Mouse (Mus musculus) lung, postnatal 0 days (tissue): ENCODE results near the gene Gja10. TPM values are rescaled to one million over a fixed set of nuclear protein-coding genes. Genes with fewer than 3 reads are reported as not detected.

Source experiments
- ATAC-seq: fragments of 200-750 bp; cut with Nextera tagmentation; 2 replicates; pipeline ENCODE4 v1.8.0; 2017; ENCODE audit warnings: moderate library complexity
- DNase-seq: peaks from one replicate; pipeline ENCODE4 v3.0.0-alpha.2; 2016; ENCODE audit warnings: low spot score
- H3K27ac ChIP-seq: fragments of 300-500 bp; sonication (generic); 2 replicates; pipeline ENCODE4 v1.5.1; 2014; ENCODE audit warnings: antibody characterized with exemption, mild to moderate bottlenecking, low read length, mixed read lengths
- H3K27me3 ChIP-seq: fragments of 300-500 bp; sonication (generic); replicated peaks from 2 replicates; pipeline ENCODE4 v1.6.1; 2014; ENCODE audit warnings: low read length, mixed read lengths; ENCODE audit not compliant: insufficient read depth
- H3K36me3 ChIP-seq: fragments of 300-500 bp; sonication (generic); 2 replicates; pipeline ENCODE4 v1.6.1; 2014; ENCODE audit warnings: low read length, mixed read lengths; ENCODE audit not compliant: insufficient read depth
- H3K4me1 ChIP-seq: fragments of 300-500 bp; sonication (generic); 2 replicates; pipeline ENCODE4 v1.6.1; 2014; ENCODE audit warnings: antibody characterized with exemption, low read depth, low read length, mixed read lengths; ENCODE audit not compliant: insufficient read depth
- H3K4me2 ChIP-seq: fragments of 300-500 bp; sonication (generic); replicated peaks from 2 replicates; pipeline ENCODE4 v1.6.1; 2014; ENCODE audit warnings: low read depth, mild to moderate bottlenecking, low read length, moderate library complexity, mixed read lengths
- H3K4me3 ChIP-seq: fragments of 300-500 bp; sonication (generic); 2 replicates; pipeline ENCODE4 v1.5.1; 2014; ENCODE audit warnings: low read depth, low read length
- H3K9ac ChIP-seq: fragments of 300-500 bp; sonication (generic); replicated peaks from 2 replicates; pipeline ENCODE4 v1.6.1; 2014; ENCODE audit warnings: low read depth, mild to moderate bottlenecking
- H3K9me3 ChIP-seq: fragments of 300-500 bp; sonication (generic); 2 replicates; pipeline ENCODE4 v1.6.1; 2016; ENCODE audit warnings: low read length, mixed read lengths
- CTCF ChIP-seq: IDR thresholded peaks from 2 replicates; pipeline ENCODE4 v1.5.1; 2016; ENCODE audit warnings: antibody characterized with exemption, mild to moderate bottlenecking
- EP300 ChIP-seq: IDR thresholded peaks from 2 replicates; pipeline ENCODE4 v1.6.1; 2016; ENCODE audit warnings: antibody characterized with exemption, mild to moderate bottlenecking, control low read depth
- WGBS: fragments of 180-500 bp; shearing (Covaris S2); extraction: QIAGEN DNeasy Blood & Tissue Kit; methylation state at CpG from one replicate; pipeline ENCODE4 v1.1.7; 2014; 5-methylcytosine and 5-hydroxymethylcytosine counted together
- polyA plus RNA-seq: library from polyadenylated mRNA; unstranded; fragments of >200 nt; fragmentation: Nextera tagmentation; extraction: Ambion mirVana; gene quantifications from 2 replicates; pipeline ENCODE4 v1.2.1, GENCODE M21; 2015

The Gja10 gene
- not detected in 2 replicates for polyA plus RNA-seq

GRCm38 (mm10) chr4:32602660-32603059, at the start of gene Gja10:
Gene Gja10, minus strand, starts transcription at chr4:32602760.
- TF ChIP-seq CTCF (no peak), EP300 (no peak)
- 56% methylated on average over 3 of the region's 3 CpGs for WGBS
- DNase-seq (no peak), ATAC-seq (no peak)
- H3K27me3 ChIP-seq, result no peaks in the 10 kb centered on the region
- no peaks in the 10 kb centered on the region for H3K4me1 ChIP-seq
- H3K9ac ChIP-seq, result no peak within 1 kb of the TSS
- no peak within 1 kb of the TSS for H3K4me2 ChIP-seq
- H3K36me3 ChIP-seq, result no peaks in the 10 kb centered on the region
- H3K4me3 ChIP-seq, result no peak within 1 kb of the TSS
- H3K27ac ChIP-seq, result no peak within 1 kb of the TSS
- H3K9me3 ChIP-seq, result no peaks in the 10 kb centered on the region

DNA sequence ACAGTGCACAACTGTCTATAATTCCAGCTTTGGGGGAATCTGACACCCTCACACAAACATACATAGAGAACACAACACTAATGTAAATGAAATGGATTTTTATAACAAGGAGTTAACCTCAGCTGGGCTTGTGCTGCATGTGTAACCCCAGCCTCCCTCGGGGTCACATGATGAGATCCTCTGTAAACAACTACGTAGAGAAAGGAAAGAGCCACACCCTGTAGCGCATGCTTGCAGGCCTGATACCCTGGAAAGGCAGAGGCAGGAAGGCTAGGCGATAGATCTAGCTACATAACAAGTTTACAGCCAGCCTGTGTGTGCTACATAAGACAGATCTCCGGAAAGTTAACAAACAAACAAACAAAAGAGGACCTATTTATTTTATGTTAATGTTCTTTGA, 49.1 kb upstream of the Gja10 start:
- Histone ChIP-seq H3K9ac (no peak overlapping the region), H3K27me3 (no peaks in the 10 kb centered on the region), H3K4me1 (no peaks in the 10 kb centered on the region), H3K4me3 (no peak overlapping the region), H3K4me2 (no peak overlapping the region), H3K27ac (no peak overlapping the region), H3K9me3 (no peaks in the 10 kb centered on the region), H3K36me3 (no peaks in the 10 kb centered on the region; the same call in 1 of the 2 replicates)
- DNase-seq (peak; percentile 44), ATAC-seq (peak; percentile 75)
- TF ChIP-seq EP300, result no peak; the same call in 1 of the 2 replicates
- TF ChIP-seq CTCF, result no peak
- WGBS, result 59% methylated on average over 5 of the region's 5 CpGs

- no peak for TF ChIP-seq CTCF
- peak; percentile 74 for TF ChIP-seq EP300
- Histone ChIP-seq H3K9me3 (no peaks in the 10 kb centered on the region), H3K9ac (no peak overlapping the region), H3K4me3 (no peak overlapping the region), H3K27ac (no peak overlapping the region), H3K27me3 (no peaks in the 10 kb centered on the region), H3K4me1 (no peaks in the 10 kb centered on the region), H3K36me3 (no peaks in the 10 kb centered on the region), H3K4me2 (no peak overlapping the region)
- DNase-seq (peak; percentile 73), ATAC-seq (peak; percentile 96)
Observed at GRCm38 (mm10) chr4:32621637-32622036, 19.1 kb upstream of the Gja10 start.

DNA sequence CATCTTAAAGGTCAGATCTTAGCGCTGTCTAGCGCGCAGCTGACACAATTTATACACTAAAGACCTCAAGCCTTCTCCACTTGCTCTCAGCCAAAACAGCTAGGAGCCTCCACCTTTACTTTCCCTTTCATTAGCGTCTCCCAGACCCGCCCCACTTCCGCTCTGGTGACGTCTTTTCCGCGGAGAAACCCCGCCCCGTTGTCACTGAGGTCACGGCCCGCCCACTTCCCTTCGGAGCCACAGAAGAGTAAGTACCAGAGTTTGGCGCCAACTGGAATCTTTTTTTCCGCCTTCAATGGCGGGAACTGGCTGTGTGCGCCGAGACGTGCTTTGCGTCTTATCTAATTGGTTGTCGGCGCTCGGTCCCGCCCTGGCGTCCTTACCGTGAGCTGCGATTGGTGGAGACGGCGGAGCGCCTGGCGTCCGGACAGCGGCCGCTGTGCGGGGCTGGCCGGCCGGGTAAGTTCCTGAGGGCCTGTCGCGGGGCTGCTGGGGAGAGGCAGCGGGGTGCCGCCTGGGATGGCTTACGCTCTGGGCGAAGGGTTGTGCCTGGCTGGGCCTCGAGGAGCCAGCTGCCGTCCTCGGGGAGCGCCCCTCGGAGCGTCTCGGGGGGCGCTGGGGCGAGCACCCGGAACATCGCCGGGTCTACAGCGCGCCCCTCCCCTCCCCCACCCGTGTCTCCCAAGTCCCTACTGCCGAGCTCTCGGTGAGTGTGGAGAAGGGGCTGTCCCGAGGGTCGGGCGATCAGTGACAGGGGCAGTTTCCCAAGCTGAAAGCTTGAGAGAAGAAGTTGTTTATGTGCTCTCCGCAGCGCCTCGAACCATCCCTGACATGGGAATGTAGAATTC, 12.7 kb upstream of the Gja10 start, which contains the start of gene Casp8ap2:
Casp8ap2 (plus strand) TSS at position 418 of the 848 bp plus-strand sequence.
- H3K4me1 ChIP-seq, result peaks cover 4% of the 10 kb centered on the region; the same call in 1 of the 2 replicates
- H3K4me3 ChIP-seq, result peak within 1 kb of the TSS; percentile 92
- H3K9me3 ChIP-seq, result no peaks in the 10 kb centered on the region
- peak within 1 kb of the TSS; percentile 76 for H3K4me2 ChIP-seq
- WGBS, result 1% methylated on average over 62 of the region's 67 CpGs
- no peaks in the 10 kb centered on the region for H3K36me3 ChIP-seq
- peak; percentile 84 for TF ChIP-seq EP300
- TF ChIP-seq CTCF, result peak; percentile 16
- peak within 1 kb of the TSS; percentile 91 for H3K27ac ChIP-seq
- peak within 1 kb of the TSS; percentile 91 for H3K9ac ChIP-seq
- ATAC-seq (peak; percentile 99), DNase-seq (peak; percentile 100)
- H3K27me3 ChIP-seq, result no peaks in the 10 kb centered on the region

- Histone ChIP-seq H3K4me3 (no peak overlapping the region), H3K9ac (no peak overlapping the region), H3K36me3 (no peaks in the 10 kb centered on the region), H3K4me2 (no peak overlapping the region), H3K4me1 (no peaks in the 10 kb centered on the region), H3K9me3 (no peaks in the 10 kb centered on the region), H3K27me3 (no peaks in the 10 kb centered on the region), H3K27ac (no peak overlapping the region)
- DNase-seq (peak; percentile 62), ATAC-seq (peak; percentile 53; the same call in 1 of the 2 replicates)
- WGBS, result 22% methylated on average over 12 of the region's 12 CpGs
- no peak for TF ChIP-seq EP300
- no peak for TF ChIP-seq CTCF
Observed at GRCm38 (mm10) chr4:32601135-32601534, 1.4 kb downstream of the Gja10 start.

DNA sequence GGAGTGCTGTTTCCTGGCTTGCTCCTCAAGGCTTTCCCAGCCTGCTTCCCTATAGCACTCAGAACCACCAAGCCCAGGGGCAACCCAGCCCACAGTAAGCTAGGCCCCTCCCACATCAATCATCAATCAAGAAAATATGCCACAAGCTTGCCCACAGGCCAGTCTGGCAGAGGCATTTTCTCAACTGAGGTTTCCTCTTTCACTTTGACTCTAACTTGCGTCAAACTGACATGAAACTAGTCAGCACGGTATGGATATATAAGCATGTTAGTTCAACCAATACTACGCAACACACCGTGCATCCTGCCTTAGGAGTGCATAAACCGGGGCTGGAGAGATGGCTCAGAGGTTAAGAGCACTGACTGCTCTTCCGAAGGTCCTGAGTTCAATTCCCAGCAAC, 14.3 kb downstream of the Gja10 start:
- Histone ChIP-seq H3K4me2 (no peak overlapping the region), H3K27me3 (no peaks in the 10 kb centered on the region), H3K36me3 (no peaks in the 10 kb centered on the region), H3K27ac (no peak overlapping the region), H3K4me3 (no peak overlapping the region), H3K4me1 (no peaks in the 10 kb centered on the region), H3K9ac (no peak overlapping the region), H3K9me3 (no peaks in the 10 kb centered on the region)
- TF ChIP-seq CTCF, result no peak
- DNase-seq, result no peak
- ATAC-seq, result no peak
- WGBS, result 87% methylated on average over 6 of the region's 6 CpGs
